Mouse (Mus musculus) embryonic facial prominence, embryonic 15.5 days (tissue): Measurements from ENCODE around the gene Deup1. TPM values are rescaled to one million over a fixed set of nuclear protein-coding genes. Genes with fewer than 3 reads are reported as not detected.
"Not testable (repeated sequence)": the region's sequence is repeated elsewhere in the genome, so short reads cannot be mapped to it uniquely, and the experiment has no call there.

Source experiments
- ATAC-seq: fragments of 200-750 bp; cut with Nextera tagmentation; 2 replicates; pipeline ENCODE4 v1.8.0; 2017; ENCODE audit warnings: low read depth, moderate TSS enrichment; ENCODE audit not compliant: insufficient number of reproducible peaks, low FRiP score, low TSS enrichment
- H3K27ac ChIP-seq: fragments of 300-500 bp; sonication (generic); replicated peaks from 2 replicates; pipeline ENCODE4 v1.5.1; 2015; ENCODE audit warnings: mild to moderate bottlenecking, inconsistent platforms
- H3K27me3 ChIP-seq: fragments of 300-500 bp; sonication (generic); 2 replicates; pipeline ENCODE4 v1.6.1; 2015; ENCODE audit warnings: inconsistent platforms
- H3K36me3 ChIP-seq: fragments of 300-500 bp; sonication (generic); 2 replicates; pipeline ENCODE4 v1.6.1; 2015; ENCODE audit warnings: mild to moderate bottlenecking, inconsistent platforms
- H3K4me1 ChIP-seq: fragments of 300-500 bp; sonication (generic); 2 replicates; pipeline ENCODE4 v1.6.1; 2015; ENCODE audit warnings: inconsistent platforms
- H3K4me2 ChIP-seq: fragments of 300-500 bp; sonication (generic); replicated peaks from 2 replicates; pipeline ENCODE4 v1.6.1; 2015; ENCODE audit warnings: mild to moderate bottlenecking, inconsistent platforms
- H3K4me3 ChIP-seq: fragments of 300-500 bp; sonication (generic); replicated peaks from 2 replicates; pipeline ENCODE4 v1.5.1; 2015; ENCODE audit warnings: mild to moderate bottlenecking, inconsistent platforms
- H3K9ac ChIP-seq: fragments of 300-500 bp; sonication (generic); 2 replicates; pipeline ENCODE4 v1.6.1; 2015; ENCODE audit warnings: inconsistent platforms
- H3K9me3 ChIP-seq: fragments of 300-500 bp; sonication (generic); replicated peaks from 2 replicates; pipeline ENCODE4 v1.6.1; 2016; ENCODE audit warnings: inconsistent platforms
- WGBS: fragments of 180-500 bp; shearing (Covaris S2); methylation state at CpG from one replicate; pipeline ENCODE4 v1.1.7; 2015; 5-methylcytosine and 5-hydroxymethylcytosine counted together
- polyA plus RNA-seq: library from polyadenylated mRNA; unstranded; fragments of >200 nt; fragmentation: Nextera tagmentation; extraction: Ambion mirVana; gene quantifications from 2 replicates; pipeline ENCODE4 v1.2.1, GENCODE M21; 2015

Gene Deup1
- polyA plus RNA-seq, 1 experiment from 2014 or later, result 35.6 TPM

DNA sequence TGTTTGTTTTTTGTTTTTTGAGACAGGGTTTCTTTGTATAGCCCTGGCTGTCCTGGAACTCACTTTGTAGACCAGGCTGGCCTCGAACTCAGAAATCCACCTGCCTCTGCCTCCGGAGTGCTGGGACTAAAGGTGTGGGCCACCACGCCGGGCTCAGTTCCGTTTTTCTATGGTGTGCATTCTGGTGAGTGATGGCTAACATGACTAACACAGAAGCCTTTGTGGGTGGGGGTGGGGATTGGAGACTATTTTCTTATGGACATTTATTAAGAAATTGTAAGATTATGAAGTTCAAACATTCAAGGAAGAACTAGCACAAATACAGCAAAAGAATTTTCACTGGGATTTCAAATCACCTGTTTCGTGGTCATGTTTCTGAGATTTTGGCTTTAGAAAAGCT, 76.7 kb downstream of the Deup1 start:
- not testable (repeated sequence) for ATAC-seq, H3K36me3 ChIP-seq
- WGBS, result 90% methylated on average over 6 of the region's 6 CpGs

DNA sequence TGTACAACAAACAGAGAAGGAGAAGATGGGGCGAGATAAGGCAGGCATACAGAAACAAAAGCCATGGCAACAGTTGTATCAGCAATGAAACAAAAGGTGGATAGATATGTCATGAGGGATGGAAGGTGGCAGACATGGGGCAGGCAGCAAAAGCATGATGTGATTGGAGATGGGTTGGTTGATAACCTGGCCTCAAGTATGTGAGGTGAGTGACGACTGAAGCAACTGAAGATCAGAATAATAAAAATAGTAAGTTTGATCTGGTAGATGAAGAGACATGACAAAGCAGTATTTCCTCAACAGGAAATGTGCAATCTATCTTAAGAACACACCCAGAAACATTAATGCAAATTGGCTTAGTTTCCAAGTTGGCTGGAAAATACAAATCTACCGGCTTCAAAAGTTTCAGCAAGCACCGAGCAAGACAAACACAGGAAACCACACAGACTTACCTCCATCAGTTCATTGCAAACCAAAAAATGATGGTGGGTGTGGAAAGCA, 77.2 kb downstream of the Deup1 start:
- no peak overlapping the region for H3K27ac ChIP-seq
- H3K9me3 ChIP-seq, result no peaks in the 10 kb centered on the region
- WGBS, result 69% methylated on average over 4 of the region's 4 CpGs
- H3K36me3 ChIP-seq, result no peaks in the 10 kb centered on the region
- H3K4me3 ChIP-seq, result no peak overlapping the region
- no peaks in the 10 kb centered on the region for H3K27me3 ChIP-seq
- H3K4me1 ChIP-seq, result no peaks in the 10 kb centered on the region
- H3K9ac ChIP-seq, result no peak overlapping the region
- no peak overlapping the region for H3K4me2 ChIP-seq
- ATAC-seq, result no peak

More for the DNA sequence above, 76.7 kb downstream of the Deup1 start:
- not testable (repeated sequence) for H3K4me1 ChIP-seq, H3K9ac ChIP-seq, H3K27ac ChIP-seq, H3K9me3 ChIP-seq, H3K27me3 ChIP-seq, H3K4me2 ChIP-seq, H3K4me3 ChIP-seq

GRCm38 (mm10) chr9:15541735-15542354, 85.9 kb downstream of the Deup1 start:
- Histone ChIP-seq H3K9me3 (no peaks in the 10 kb centered on the region), H3K27ac (no peak overlapping the region), H3K4me3 (no peak overlapping the region), H3K4me1 (no peaks in the 10 kb centered on the region; the same call in 1 of the 2 replicates), H3K4me2 (no peak overlapping the region), H3K36me3 (no peaks in the 10 kb centered on the region), H3K9ac (no peak overlapping the region), H3K27me3 (no peaks in the 10 kb centered on the region)
- ATAC-seq, result no peak
- 54% methylated on average over 5 of the region's 5 CpGs for WGBS

DNA sequence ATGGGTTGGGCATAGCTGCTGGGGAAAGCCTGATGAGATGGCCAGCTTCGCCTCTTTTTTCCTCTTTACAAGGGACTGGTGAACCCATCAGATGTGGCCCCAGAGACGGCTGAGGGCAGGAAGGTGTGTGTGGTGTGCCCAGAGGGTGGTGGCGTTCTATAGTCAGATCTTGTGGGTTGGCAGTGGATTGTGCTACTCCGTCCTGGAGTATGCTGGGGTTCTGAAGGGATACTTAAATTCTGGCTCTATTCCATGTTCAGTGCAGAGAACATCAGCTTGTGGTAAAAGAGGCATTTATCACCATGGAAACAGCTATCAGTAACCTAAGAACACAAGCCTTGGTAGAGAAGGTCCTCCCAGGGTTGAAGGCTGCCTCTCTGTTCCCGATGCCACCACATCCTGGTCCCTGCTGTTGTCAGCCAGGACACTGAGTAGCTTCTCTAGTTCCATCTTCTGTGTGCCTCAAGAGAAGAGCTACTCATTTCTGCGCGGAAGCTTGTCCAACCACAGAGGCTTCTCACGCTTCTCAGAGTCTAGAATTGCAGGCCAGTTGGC, 88.7 kb downstream of the Deup1 start:
- WGBS, result 82% methylated on average over 8 of the region's 8 CpGs

GRCm38 (mm10) chr9:15537455-15538048, 90.2 kb downstream of the Deup1 start:
- Histone ChIP-seq H3K27me3 (no peaks in the 10 kb centered on the region), H3K36me3 (no peaks in the 10 kb centered on the region), H3K27ac (no peak overlapping the region), H3K4me1 (peaks cover 17% of the 10 kb centered on the region), H3K9me3 (no peaks in the 10 kb centered on the region), H3K9ac (no peak overlapping the region), H3K4me3 (no peak overlapping the region), H3K4me2 (no peak overlapping the region)
- ATAC-seq, result no peak
- 82% methylated on average over 3 of the region's 3 CpGs for WGBS

More for the DNA sequence above, 88.7 kb downstream of the Deup1 start:
- no peaks in the 10 kb centered on the region for H3K36me3 ChIP-seq
- no peak overlapping the region for H3K4me3 ChIP-seq
- no peak overlapping the region for H3K4me2 ChIP-seq
- H3K27me3 ChIP-seq, result no peaks in the 10 kb centered on the region
- ATAC-seq, result no peak
- no peak overlapping the region for H3K27ac ChIP-seq
- no peaks in the 10 kb centered on the region for H3K9me3 ChIP-seq
- H3K9ac ChIP-seq, result no peak overlapping the region
- peaks cover 11% of the 10 kb centered on the region for H3K4me1 ChIP-seq

- H3K9ac ChIP-seq, result no peak overlapping the region
- no peaks in the 10 kb centered on the region for H3K27me3 ChIP-seq
- H3K4me1 ChIP-seq, result peaks cover 17% of the 10 kb centered on the region
- no peak overlapping the region for H3K4me2 ChIP-seq
- ATAC-seq, result peak; percentile 27; the same call in 1 of the 2 replicates
- no peak overlapping the region for H3K4me3 ChIP-seq
- no peaks in the 10 kb centered on the region for H3K36me3 ChIP-seq
- 90% methylated on average over 5 of the region's 5 CpGs for WGBS
- no peaks in the 10 kb centered on the region for H3K9me3 ChIP-seq
- H3K27ac ChIP-seq, result no peak overlapping the region
Measured at GRCm38 (mm10) chr9:15536861-15537426, 90.8 kb downstream of the Deup1 start.

DNA sequence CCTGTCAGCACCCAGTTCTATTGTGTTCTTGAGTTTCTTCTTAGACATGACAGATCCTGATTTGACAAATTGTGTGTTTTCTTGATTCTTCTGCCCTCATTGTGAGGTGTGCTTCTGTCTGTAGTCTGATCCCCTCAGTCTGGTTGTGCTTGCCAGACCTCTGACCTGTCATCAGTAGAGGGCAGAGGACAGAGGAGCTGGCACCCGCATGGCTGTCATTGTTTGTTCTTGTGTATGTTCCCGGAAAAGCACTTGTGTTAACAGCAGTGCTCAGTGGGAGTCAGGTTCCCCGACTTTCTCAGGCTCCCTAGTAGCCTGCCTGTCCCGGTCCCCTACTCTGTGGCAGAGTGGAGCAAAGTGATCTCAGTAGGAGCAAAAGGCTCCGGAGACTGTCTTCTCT, 92.3 kb downstream of the Deup1 start:
- Histone ChIP-seq H3K4me1 (peaks cover 17% of the 10 kb centered on the region; the same call in 1 of the 2 replicates), H3K4me3 (no peak overlapping the region), H3K4me2 (no peak overlapping the region), H3K9me3 (no peaks in the 10 kb centered on the region), H3K27ac (no peak overlapping the region), H3K36me3 (no peaks in the 10 kb centered on the region), H3K9ac (no peak overlapping the region), H3K27me3 (no peaks in the 10 kb centered on the region)
- no peak for ATAC-seq
- 48% methylated on average over 5 of the region's 5 CpGs for WGBS

DNA sequence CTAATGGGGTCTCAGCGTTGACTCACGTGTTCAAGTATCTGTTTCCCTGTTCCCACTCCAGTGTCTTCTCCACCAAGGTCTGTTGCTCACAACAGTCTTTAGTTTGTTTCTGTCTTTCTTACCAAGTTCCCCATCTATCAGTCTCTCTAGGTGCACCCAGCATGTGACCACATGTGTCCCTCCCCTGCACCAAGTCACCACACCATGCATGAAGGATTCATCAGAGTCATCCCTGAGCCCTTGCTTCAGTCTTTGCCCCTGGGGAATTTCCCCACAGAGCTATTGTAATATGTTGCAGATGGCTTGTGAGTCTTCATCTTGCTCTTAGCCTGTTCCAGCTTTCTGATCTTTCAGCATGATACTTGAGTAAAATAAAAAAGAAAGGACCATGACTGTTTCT, 93.6 kb downstream of the Deup1 start:
- H3K27ac ChIP-seq, result no peak overlapping the region; the same call in 1 of the 2 replicates
- H3K36me3 ChIP-seq, result no peaks in the 10 kb centered on the region
- no peak overlapping the region for H3K4me2 ChIP-seq
- H3K4me3 ChIP-seq, result no peak overlapping the region
- no peaks in the 10 kb centered on the region for H3K9me3 ChIP-seq
- WGBS, result 74% methylated on average over 2 of the region's 2 CpGs
- ATAC-seq, result no peak
- H3K4me1 ChIP-seq, result peaks cover 22% of the 10 kb centered on the region
- H3K27me3 ChIP-seq, result no peaks in the 10 kb centered on the region
- no peak overlapping the region for H3K9ac ChIP-seq

- Histone ChIP-seq H3K27ac (no peak overlapping the region), H3K4me3 (no peak overlapping the region), H3K27me3 (no peaks in the 10 kb centered on the region), H3K9ac (no peak overlapping the region), H3K4me1 (peaks cover 27% of the 10 kb centered on the region), H3K4me2 (no peak overlapping the region), H3K9me3 (no peaks in the 10 kb centered on the region), H3K36me3 (no peaks in the 10 kb centered on the region)
- no peak for ATAC-seq
- WGBS, result 67% methylated on average over 11 of the region's 11 CpGs
Measured at GRCm38 (mm10) chr9:15533336-15534070, 94.2 kb downstream of the Deup1 start.

DNA sequence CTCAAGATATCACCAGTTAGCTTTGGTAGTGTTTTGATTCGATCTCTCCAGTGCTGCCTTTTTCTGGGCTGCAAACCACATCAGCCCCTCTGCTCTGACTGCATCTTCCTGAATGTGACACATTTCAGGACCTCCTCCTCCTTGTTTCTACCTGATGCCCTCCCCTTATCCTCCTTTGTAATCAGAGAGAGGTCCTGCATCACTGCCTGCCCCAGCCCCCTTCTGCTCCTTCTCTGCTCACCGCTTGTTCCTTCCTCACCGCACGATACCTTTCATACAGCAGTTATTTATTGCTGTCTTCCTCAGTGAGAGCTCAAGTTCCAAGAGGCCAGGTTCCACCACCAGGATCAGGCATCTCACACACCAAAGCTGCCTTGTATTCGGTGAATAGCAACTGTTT, 96.5 kb downstream of the Deup1 start:
- H3K36me3 ChIP-seq, result no peaks in the 10 kb centered on the region
- H3K4me2 ChIP-seq, result no peak overlapping the region
- no peak overlapping the region for H3K4me3 ChIP-seq
- peaks cover 29% of the 10 kb centered on the region for H3K4me1 ChIP-seq
- H3K9ac ChIP-seq, result no peak overlapping the region
- 75% methylated on average over 5 of the region's 5 CpGs for WGBS
- H3K27ac ChIP-seq, result no peak overlapping the region
- ATAC-seq, result no peak
- no peaks in the 10 kb centered on the region for H3K27me3 ChIP-seq
- no peaks in the 10 kb centered on the region for H3K9me3 ChIP-seq

GRCm38 (mm10) chr9:15529965-15530320, 97.8 kb downstream of the Deup1 start:
- no peak overlapping the region for H3K27ac ChIP-seq
- H3K9ac ChIP-seq, result no peak overlapping the region
- H3K4me2 ChIP-seq, result no peak overlapping the region
- H3K4me1 ChIP-seq, result peaks cover 27% of the 10 kb centered on the region
- no peaks in the 10 kb centered on the region for H3K36me3 ChIP-seq
- H3K4me3 ChIP-seq, result no peak overlapping the region
- H3K27me3 ChIP-seq, result no peaks in the 10 kb centered on the region
- WGBS, result 88% methylated on average over 2 of the region's 2 CpGs
- ATAC-seq, result no peak
- no peaks in the 10 kb centered on the region for H3K9me3 ChIP-seq
